Comparison of ENCODE assay signal across 8 mouse cellular contexts in the genomic region with DNA sequence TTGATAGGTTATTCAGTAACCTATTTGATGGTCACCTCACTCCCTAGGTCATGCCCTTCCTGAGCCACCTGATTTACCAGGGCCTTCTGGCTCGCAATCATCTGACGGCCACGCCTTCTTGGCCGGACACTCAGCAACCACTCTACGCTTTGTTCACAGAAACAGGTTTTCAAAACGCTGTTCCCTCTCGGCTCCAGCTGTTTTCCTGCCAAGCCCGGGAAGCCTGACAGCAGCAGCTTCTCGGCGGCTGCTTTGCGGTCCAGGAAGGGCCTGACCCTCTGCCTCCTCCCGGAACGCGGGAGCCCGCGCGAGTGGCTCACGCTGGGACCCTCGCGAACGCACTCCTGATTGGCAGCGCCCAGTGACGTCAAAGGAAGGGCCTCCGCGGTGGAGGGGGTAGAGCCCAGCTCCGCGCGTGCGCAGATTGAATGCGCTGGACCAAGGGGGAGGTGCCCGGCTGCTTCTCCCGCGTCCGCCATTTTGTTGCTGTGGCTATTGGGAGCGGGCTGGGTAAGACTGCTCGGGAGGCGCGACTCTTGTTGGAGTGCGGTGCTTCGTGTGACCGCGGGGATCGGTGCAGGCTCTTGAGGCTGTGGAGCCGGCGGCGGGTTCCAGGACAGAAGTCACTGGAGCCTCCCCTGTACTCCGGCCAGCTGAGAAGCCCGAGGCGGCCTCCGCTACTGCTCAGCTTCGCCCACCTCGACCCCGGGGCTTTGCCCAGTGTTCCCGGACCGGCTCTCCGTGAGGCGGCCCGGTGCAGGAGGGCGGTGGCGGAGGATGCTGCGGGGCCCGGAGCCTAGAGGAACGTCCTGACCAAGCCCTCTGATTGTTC. TPM values are rescaled to one million over a fixed set of nuclear protein-coding genes. Genes with fewer than 3 reads are reported as not detected.
DNase-seq lines count a peak whose midpoint lies in the region; ATAC-seq lines count a peak whose summit lies in the region.

A gene (plus strand): TSS at position 447 of the 832 bp plus-strand sequence.

- H3K4me1 ChIP-seq in megakaryocyte, embryonic 14.5 days, result peaks cover 30% of the 10 kb centered on the region

- peak within 1 kb of the TSS; percentile 100 for H3K4me3 ChIP-seq in megakaryocyte, embryonic 14.5 days (replicated peaks)

- peaks cover 2% of the 10 kb centered on the region for H3K9me3 ChIP-seq in megakaryocyte, embryonic 14.5 days

- peak; percentile 99 for DNase-seq in ZHBTc4 (ENCODE audit: low read depth, low spot score)
- DNase-seq in gastrocnemius, adult 8-10 months (ENCODE audit: low spot score in 2 of 2), result peak; percentile 92 to 95
- DNase-seq in hindlimb bud, embryonic 11.5 days (ENCODE audit: extremely low spot score, low read depth, low spot score), result peak; percentile 92
- peak; percentile 93 to 96 for DNase-seq in left cerebral cortex, adult 8-10 months (ENCODE audit: low spot score in 2 of 2)
- DNase-seq in right cerebral cortex, postnatal 10 days (ENCODE audit: low spot score in 2 of 2), result peak; percentile 98 to 99
- DNase-seq in urinary bladder, postnatal 25 days (ENCODE audit: low spot score), result peak; percentile 97

- ATAC-seq in common myeloid progenitor, adult 5-6 weeks (replicated peaks; ENCODE audit: low read depth, poor library complexity, severe bottlenecking), result peak; percentile 93

- H3K27me3 ChIP-seq in megakaryocyte, embryonic 14.5 days (replicated peaks), result peaks cover 3% of the 10 kb centered on the region

- H3K36me3 ChIP-seq in megakaryocyte, embryonic 14.5 days (replicated peaks; ENCODE audit: low read length), result peaks cover 18% of the 10 kb centered on the region

RNA-seq across cellular contexts. Expression of the gene that starts here (rescaled TPM):
- total RNA-seq in common myeloid progenitor, adult 5-6 weeks (2017), result 29.0 and 29.2 TPM in 2 replicates
- 10 to 100 TPM; 20.9 to 29.2 (median 22.4) TPM for total RNA-seq in gastrocnemius, adult 8-10 months (2022)
- 10 to 100 TPM; 34.5 to 41.4 (median 34.8) TPM for total RNA-seq in left cerebral cortex, adult 8-10 months (2022)
- 5.4 and 8.8 TPM in 2 replicates for polyA plus RNA-seq in megakaryocyte, embryonic 14.5 days (2012; ENCODE audit: insufficient read depth, low replicate concordance)

Comparison
In these comparisons a context has a peak if more than half of its experiments do, and no peak if none do; other contexts are left out.
1. Peak in every context shown above with its lines: DNase-seq, ATAC-seq and H3K4me3 ChIP-seq.